Mouse (Mus musculus): ENCODE results near the gene Ccdc141.
A peak's percentile ranks its signal among the peaks of the same experiment; 100 is the strongest.

The Ccdc141 gene

DNA sequence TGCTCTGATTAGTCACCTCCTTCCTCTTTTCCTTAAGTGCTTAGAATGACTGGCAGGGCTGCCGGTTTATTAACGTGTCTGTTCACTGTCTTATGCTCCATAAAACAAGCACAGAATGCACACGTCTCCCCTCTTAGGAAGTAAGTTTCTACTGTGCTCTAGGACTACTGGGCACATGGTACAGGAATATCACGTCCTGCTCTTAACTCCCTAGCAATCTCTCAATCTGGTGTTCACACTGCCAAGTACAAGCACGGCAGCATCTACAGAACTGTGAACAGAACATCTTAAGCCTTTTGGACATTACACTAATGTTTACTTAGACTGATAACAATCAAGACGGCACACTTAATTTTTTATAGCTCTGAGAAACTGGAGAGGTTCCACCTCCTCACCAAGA is 52.3 kb downstream of the Ccdc141 start:
- DNase-seq: no peak

DNA sequence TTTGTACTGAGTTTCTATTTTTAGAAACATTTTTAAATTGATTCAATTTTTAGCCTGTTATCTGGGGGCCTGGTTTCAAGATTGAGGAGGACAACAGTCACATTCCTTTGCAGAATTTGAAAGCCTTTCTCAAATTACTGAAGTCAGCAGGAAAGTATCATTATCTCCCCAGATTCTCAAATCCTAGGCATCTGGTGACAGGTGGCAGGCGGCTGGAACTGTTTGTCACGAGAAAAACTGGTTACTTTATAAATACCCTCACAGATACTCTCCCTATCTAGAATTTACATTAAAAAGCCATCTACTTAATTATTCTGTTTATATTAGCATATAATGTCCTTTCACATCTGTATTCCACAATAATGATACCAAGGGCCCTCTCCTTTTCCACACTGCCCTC is 56.1 kb downstream of the Ccdc141 start:
- no peak for DNase-seq

DNA sequence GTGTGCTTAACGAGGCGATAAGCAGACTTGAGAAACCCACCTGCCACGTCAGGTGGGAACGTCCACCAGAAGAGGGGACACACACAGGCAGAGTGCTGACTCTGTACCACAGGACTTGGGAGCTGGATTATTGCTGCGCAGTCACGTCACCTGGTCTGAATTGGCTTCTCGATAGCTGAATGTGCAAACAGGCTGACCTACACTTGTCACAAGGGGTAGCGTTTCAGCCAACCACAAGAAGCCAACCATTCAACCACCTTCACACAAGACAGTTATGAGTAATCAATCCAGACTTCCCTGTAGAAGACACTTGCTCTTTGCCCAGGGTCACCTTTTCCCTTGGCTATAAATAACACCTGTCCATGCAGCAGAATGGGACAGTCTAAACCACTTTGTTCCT is 56.6 kb downstream of the Ccdc141 start:
- peak; percentile 23 to 34 for DNase-seq

DNA sequence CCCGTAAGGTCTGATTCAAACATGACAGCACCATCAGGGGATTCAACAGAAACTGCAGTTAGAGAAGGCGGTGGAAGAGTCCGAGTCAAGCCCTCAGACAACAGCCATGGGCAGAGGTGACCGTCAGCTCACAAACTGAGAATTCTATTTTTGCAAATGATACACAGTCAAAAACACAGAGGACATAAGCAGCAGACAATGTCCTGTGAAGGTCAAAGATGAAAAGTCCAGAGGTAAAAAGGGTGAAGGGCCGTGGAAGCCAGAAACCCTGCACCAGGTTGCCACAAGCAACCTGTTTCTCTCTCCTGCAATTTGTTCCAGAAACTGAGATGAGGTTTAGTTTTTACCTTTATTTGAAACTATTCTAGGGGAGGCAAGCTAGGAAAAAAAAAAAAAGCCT is 57.4 kb downstream of the Ccdc141 start:
- DNase-seq: no peak

DNA sequence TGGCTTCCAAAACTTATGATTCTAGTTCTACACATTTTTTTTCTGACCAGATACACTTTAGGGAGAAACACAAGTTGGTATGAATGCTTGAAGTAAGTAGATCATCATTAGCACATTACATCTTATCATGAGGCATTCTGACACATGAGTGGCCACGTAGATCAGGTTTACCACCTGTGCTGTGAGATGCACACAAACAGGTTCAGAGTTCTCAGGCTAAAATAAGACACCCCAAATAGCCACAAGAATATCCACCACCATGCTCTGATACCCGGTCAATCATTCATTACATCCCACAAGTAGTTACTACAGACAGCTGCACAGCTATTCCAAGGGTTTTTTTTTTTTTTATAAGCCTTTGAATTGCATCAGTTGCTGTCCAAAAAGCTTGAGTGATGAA is 59.3 kb downstream of the Ccdc141 start:
- DNase-seq: no peak

DNA sequence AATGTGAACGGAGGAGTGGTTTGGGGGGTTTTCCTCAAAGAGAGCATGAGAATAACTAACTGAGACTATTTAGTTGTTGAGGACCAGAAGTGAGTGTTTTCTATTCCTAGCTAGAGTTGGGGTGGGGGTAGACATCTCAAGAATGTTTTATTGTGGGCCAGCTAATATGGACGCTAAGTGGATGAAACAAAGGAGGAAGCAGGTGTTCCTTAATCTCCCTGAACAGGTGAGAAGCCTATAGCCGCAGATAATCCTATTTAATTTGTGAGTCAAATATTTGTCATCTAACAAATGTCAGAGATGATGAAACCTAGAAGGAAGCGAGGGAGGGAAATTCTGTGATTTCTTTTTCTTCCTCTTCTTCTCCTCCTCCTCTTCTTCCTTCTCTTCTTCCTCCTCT is 60.1 kb downstream of the Ccdc141 start:
- no peak for DNase-seq

DNA sequence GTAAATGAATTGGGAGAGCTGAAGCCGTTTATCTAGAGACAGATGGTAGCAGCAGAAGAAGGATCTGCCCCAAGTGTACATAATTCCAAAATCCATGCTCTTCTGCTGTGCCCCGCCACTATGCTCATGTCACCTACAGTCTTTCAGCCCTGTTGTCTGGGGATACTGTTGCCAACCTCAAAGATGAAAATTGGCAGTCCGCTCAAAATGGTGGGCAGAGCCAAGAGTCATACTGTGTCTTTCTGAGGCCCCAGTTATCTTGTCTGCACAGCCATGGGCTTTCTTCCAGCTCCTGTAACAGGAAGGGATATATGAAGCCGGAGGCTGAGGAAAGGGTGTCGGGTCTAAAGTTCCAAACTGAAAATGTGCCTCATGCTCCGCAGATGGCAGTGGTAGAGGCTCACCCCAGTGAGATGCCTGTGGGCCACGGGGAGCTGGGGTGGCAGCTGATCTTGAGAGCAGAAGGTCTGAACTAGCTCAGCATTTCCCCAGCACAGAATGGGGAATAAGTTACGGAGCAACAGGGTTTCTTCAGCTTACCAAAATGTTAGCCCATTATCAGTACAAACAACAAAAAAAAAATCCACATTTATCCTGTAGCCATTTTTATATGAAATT is 60.8 kb downstream of the Ccdc141 start:
- DNase-seq: no peak

DNA sequence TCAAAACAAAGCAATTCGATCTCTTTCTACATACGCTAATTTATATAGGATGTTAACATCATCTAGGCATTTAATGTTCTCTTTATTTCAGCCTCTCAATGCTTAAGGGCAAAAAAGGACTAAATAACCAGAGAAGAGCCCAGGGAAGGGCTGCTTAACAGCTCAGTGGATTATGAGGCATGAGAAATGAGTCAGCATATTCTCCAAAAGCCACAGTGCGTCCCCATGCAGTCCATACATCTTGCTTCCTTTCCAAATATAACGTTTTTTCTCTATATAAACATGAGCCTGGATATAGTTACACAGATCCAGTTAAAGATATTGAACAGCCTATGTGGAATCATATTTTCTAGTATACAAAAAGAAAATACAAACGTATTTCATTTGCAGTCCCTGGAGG is 61.9 kb downstream of the Ccdc141 start:
- no peak for DNase-seq

DNA sequence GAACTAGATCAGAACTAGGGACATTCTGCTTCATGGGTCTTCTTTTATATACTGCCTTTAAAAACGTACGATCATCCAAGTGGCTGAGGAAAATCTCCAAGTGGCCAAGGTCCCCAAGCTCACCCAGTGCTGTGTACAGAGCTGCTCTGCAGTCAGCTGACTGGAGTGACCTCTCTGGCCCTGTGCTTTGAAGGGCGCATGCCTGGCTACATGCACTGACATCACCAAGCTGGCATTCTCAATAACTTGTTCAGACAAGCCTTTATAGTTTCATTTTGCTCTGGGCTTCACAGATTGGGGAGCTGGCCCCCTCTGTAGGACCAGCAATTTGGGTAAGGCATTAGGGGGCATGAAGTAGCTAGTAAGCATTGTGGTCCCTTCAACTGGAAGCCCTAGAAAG is 64.3 kb downstream of the Ccdc141 start:
- no peak for DNase-seq

DNA sequence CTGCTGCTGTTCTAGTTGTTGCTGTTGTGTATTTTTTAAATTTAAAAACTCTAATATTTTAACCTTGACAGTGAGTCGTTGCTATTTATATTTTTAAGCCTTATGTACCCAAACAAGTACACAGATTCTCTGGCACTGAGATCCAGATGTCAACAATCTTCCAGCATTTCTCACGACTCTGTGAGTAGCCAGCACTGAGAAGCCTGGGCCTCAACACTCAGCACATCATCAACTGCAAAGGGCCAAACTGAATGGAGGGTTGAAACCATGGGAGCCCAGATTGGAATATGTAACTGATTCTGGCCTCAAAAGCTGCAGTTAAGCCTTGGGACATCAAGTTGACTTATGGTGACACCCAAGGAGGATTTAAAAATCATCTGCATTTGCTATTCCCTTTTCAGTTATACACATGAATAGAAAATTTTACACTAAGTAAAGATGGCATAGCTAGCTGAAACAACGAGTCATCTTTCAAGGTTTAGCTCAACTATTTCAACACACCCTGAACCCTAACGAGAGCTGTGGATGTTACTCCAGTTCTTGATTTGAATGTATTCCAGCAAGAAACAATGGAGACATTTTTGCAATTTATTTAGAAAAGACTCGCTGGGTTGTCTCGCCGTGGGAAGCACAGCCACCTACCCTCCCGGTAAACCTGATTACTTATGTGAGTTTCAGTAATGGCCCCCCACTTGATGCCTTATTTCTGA is 65.3 kb downstream of the Ccdc141 start:
- no peak for DNase-seq

DNA sequence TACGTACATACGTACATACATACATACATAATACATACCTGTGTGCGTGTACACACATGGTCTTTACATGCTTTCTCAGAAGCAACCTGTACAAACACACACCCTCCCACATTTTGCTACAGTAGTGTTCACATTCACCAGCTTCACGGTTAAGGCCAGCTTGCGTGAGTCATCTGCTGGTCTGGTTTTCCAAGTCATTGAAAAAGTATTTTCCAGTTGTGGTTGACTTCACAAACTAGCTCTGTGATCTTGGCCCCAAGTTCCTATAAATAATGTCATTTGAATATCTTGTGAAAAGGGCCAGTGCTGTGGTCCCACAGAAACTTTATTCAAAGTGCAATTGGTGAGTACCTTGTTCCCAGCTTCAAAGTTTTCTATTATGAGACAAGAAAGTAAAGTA is 67.9 kb downstream of the Ccdc141 start:
- DNase-seq: no peak

DNA sequence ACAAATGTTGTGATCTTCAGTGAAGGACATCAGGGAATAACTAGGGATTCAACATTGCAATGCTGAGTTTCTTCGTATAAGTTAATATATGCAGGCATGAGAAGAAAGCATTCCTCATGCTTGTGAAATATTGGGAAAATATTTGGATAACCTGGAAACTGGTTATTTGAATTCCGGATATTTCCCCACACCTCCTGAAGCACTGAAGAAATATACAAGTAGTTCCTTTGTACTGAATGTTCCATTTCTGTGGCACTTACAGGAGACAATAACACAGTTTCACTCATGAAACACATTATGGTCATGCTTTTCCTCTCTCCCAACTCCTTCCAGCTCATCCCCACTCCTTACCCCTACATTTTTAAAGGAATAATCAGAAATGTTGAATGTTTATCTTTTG is 70.6 kb downstream of the Ccdc141 start:
- DNase-seq: no peak

DNA sequence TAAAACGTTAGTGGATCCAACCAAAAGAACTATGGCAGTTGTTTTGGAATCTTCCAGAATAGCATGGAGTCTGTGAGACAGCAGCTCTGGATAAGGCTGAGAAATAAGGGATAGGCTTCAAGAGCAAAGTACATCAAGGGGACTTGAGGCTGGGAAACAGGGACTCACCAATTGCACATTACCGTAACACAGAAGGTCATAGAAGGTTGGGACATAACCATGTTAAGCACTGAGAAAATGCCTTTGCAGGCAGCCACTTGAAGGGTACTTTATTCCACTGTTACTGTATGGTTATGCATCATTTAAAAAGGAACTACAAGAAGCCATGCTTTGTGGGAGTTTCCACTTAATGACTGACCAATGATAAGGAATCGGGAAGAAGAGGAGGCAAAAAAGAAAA is 71.7 kb downstream of the Ccdc141 start:
- DNase-seq: no peak

DNA sequence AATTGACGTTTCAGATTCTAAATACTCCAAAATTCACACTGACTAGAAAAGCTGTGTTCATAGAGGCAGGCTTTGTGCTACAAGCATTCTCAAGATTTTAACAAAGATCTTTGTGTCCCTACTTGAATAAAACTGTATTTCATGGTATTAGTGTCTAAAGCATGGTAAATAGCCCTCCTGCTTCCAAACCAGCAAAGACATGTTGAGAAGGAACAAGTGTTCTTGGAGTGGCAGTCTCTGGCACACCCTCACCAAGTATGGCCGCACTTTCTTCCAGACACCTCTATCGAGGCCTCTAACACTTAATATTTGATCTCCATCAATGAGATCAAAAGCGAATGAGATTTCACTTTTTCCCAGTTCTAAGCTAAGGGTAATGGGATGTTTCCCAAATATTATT is 78.7 kb downstream of the Ccdc141 start:
- DNase-seq: no peak

DNA sequence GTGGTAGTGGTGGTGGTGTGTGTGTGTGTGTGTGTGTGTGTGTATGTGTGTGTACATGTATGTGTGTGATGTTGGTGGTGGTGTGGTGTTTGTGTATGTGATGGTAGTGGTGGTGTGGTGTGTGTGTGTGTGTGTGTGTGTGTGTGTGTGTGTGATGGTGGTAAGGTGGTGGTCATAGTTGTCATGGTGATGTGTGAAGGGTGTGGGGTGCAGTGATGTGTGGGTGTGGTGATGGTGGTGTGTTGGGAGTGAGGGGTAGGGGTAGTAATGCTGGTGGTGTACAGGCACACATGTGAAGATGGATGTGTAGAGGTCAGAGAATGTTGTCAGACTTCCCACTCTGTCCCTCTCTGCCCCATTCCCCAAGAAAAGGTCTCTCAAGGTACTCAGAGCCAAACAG is 85.1 kb downstream of the Ccdc141 start:
- DNase-seq: no peak

DNA sequence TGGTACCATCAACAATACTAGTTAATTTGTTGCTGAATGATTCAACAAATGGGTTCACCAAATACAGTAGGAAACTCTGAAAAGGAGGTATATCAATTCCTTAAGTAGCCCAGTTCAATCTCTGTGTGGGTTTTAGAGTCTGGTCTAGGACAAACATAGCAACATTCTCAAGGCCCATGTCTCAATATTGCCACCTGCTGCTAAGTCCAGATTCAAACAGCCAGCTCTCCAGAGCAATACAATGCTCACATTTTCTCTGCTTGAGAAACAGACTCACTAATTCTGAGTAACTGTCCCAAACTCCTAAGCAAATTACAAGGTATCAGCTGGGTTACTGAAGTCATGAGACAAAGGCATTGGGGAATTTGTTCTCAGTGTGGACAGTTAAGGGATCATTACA is 85.8 kb downstream of the Ccdc141 start:
- no peak for DNase-seq

DNA sequence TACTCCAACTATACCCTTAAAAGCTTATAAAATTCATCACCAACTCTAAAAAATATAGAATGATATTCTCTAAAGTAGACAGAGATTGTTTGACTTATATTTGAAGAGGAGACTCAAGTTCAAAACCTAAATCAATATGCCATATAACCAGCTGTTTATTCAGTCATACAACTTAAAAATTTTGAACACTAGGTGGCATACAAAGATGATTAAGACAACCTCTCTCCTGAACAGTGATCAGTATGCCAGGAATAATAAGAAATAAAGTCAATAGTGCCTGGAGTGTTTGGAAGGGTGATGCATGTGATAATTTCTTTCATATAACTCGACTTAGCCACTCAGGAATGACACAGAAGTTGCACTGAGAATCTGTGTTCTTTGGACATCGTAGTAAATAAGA is 89.3 kb downstream of the Ccdc141 start:
- no peak for DNase-seq

DNA sequence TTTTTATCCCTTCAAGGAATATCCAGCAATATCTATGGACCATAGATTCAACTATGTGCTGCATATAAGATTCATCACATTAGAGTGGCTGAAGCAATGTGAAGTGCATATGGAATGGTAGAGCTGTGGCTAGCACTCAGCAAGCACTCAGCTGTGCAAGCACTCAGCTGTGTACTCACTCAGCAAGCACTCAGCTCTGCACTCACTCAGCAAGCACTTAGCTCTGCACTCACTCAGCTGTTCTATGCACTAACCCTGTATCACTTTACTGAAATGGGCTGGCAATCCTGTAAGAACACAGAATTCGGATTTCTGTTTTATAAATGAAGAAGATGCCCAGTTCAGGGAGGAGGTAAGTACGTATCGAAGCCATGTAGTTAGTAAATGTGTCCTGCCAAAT is 89.8 kb downstream of the Ccdc141 start:
- DNase-seq: no peak

DNA sequence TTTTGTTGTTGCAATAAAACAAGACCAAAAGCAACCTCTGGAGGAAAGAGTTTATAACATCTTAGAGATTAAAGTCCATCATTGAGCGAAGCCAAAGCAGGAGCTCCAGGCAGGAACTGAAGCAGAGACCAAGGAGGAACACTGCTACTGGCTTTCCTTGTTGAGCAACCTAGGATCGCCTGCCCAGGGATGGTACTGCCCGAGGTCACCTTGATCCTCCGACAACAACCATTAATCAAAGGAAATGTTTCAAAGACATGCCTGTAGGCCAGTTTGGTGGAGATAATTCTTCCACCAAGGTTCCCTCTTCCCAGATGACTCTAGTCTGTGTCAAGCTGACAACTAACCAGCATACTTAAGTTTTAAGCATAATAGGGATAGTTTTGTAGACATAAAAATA is 91.7 kb downstream of the Ccdc141 start:
- no peak for DNase-seq

DNA sequence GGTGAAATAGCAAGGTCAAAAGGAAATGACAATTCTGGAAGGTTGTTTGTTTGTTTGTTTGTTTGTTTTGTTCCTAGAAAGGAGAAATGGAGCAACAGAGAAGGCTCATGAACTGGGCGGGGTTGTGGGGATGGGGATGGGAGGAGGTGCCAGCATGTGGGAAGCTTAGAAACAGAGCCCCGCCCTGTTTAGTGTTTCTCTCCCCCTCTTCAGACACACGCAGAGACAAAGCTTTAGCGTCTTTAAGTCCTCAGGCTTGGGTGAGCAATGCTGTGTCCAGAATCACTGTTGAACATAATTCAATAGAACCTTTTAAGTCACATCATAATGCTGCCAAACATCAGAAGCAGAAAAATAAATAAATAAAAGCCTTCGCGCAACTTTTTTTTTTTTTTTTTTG is 96.1 kb downstream of the Ccdc141 start:
- DNase-seq: no peak

DNA sequence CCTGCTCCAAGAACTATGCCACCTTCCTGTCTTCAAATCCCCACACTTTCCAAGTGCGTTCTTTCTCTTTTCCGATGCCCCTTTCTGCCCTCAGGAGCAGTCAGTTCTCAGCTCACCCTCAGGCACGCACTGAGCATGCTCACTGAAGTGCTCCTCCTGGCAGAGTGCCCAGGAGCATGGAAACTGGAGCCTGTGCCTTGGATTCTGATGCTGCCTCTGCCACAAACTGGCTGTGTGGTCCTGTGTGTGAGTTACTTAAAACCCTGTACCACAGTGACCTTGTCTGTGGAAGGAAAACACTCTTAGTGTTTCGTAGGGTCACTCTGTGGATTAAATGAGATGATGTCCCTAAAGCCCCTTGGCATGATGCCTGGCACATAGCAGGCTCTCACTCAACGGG is 96.5 kb downstream of the Ccdc141 start:
- DNase-seq: peak; percentile 15 to 48

DNA sequence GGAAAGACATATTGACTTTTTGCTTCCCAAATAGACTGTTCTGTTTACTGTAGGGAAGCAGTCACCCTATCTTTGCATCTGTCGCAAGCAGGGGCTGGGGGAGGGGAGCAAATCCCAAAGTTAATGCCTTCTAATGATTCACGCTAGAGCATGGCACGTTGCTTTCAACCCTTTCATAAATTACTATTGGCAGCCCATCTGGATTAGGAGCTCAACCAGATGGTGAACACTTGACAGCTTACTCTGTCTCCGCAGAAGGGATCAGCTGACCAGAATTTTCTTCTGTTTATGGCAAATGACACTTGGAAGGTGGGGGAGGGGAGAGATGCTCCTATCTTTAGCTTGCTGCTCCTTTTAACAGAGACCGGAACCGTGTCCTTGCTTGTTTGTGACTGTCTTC is 105.1 kb downstream of the Ccdc141 start:
- no peak for DNase-seq

DNA sequence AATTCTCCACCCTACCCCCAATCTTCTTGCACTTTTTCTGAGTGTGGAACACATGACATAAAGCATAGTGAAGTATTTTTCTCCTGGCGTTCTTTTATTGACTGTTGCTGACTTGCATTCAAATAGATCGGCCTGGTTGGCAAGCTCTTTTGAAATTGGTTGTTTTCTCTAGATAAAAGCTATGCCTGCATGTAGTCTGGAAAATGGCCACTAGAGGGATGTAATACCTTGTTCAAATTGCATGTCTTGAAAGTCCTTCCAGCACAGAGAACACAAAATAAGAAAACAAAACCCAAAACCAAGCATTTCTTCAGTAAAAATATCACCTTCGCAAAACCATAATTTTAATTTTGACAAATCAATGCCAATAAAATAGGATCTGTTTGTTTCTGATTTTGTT is 108.6 kb downstream of the Ccdc141 start:
- DNase-seq: peak in 1 of 2 experiments; percentile 27

DNA sequence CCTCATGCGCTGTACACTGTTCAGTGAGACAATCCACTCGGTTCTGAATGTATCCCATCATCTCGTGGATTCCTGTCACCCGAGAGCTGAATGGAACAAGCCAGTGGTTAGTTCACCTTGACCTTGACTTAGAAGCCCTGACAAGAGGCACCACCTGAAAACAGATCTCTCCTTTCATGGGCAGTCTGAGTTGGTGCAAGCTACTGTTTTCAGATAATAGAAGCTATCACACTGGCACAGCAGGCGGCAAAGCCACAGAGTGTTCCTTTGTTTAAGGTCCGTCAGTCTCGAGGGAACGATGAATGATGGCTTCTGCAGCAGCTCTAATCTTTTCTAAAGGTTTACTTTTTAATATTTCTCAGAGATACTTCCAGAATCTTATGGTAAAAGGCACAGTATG is 110.8 kb downstream of the Ccdc141 start:
- no peak for DNase-seq

DNA sequence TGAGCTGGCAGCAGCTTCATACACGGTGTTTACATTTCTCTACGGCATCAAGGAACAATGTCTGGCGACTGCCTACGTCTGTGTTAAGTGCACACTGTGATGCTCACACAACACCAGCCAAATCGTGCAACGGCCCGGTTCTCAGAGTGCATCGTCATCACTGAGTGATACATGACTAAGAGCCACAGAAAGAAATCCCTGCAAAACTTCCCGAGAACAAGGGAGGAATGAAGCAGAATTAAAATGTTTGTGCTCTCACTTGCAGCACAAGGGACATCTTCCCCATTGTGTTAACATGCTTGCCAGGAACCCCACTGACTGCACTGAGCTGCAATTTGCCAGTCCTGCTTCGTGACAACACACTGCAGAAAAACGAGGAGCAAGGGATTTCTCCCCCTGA is 114.1 kb downstream of the Ccdc141 start:
- no peak for DNase-seq
